Mouse (Mus musculus): ENCODE measurements at regions not wholly inside any gene's neighbourhood (a gene's known extent, or its start where the extent isn't known, plus 50 kb on each side); places are given as distances from the start of the nearest gene placed in this dataset.

DNA sequence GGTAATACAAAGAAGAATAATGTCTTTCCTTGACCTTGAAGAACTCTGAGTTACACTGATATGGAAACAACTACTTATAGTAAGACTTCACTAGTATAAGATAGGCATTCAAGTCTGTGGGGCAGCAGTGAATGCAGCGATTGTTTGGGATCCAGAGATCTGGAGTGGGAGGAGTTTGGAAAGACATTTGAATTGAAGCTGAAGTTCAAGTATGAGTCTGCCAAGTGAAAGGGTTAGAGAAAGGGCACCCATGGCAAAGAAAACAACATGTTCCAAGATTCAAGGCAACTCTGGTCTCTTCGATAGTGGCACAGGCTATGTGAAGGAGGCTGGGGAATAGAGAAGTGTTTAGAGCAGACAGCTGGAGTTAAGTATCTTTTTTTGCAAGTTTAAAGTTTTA, 275.3 kb downstream of the Tmsb4x start:
- 82% methylated on average over 2 of the region's 2 CpGs for WGBS
- Histone ChIP-seq H3K27me3 (ENCODE audit: control insufficient read depth, insufficient read depth, low read length) (no peaks in the 10 kb centered on the region), H3K4me3 (replicated peaks; ENCODE audit: low read depth, low read length) (no peak overlapping the region), H3K4me2 (ENCODE audit: low read length) (no peak overlapping the region), H3K9me3 (ENCODE audit: control insufficient read depth, low read length) (no peaks in the 10 kb centered on the region), H3K36me3 (ENCODE audit: control insufficient read depth, insufficient read depth, low read length) (no peaks in the 10 kb centered on the region), H3K9ac (replicated peaks; ENCODE audit: low read length) (no peak overlapping the region), H3K4me1 (ENCODE audit: control insufficient read depth, insufficient read depth, low read length) (no peaks in the 10 kb centered on the region), H3K27ac (replicated peaks; ENCODE audit: low read depth, low read length) (no peak overlapping the region)
- DNase-seq (peak; percentile 2), ATAC-seq (ENCODE audit: low FRiP score, low TSS enrichment) (no peak)

DNA sequence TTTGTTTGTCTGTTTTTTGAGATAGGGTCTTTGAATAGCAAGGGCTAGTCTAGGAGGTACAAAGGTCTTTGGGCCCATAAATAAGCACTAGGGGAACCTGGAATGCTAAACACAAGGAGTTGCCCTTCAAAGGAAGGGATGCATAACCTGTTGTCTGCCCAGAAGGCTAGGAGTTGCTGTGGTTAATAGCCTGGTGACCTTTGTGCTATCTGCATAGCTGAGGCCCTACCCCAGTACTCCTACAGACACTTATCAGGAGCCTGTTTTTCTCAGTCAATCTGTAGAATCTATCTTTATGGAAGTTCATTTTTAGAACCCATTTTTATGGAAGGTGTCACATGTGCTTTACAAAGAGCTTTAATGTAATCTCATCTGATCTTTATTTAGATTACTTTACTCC, 276.6 kb downstream of the Tmsb4x start:
- no peaks in the 10 kb centered on the region for H3K27me3 ChIP-seq (ENCODE audit: control insufficient read depth, insufficient read depth, low read length)
- H3K9me3 ChIP-seq (ENCODE audit: control insufficient read depth, low read length) = no peaks in the 10 kb centered on the region
- no peaks in the 10 kb centered on the region for H3K36me3 ChIP-seq (ENCODE audit: control insufficient read depth, insufficient read depth, low read length)
- no peak overlapping the region for H3K9ac ChIP-seq (replicated peaks; ENCODE audit: low read length)
- DNase-seq = no peak
- no peak for ATAC-seq (ENCODE audit: low FRiP score, low TSS enrichment)
- H3K4me3 ChIP-seq (replicated peaks; ENCODE audit: low read depth, low read length) = no peak overlapping the region
- no peak overlapping the region for H3K27ac ChIP-seq (replicated peaks; ENCODE audit: low read depth, low read length)
- no peak overlapping the region for H3K4me2 ChIP-seq (ENCODE audit: low read length)
- no peaks in the 10 kb centered on the region for H3K4me1 ChIP-seq (ENCODE audit: control insufficient read depth, insufficient read depth, low read length)

DNA sequence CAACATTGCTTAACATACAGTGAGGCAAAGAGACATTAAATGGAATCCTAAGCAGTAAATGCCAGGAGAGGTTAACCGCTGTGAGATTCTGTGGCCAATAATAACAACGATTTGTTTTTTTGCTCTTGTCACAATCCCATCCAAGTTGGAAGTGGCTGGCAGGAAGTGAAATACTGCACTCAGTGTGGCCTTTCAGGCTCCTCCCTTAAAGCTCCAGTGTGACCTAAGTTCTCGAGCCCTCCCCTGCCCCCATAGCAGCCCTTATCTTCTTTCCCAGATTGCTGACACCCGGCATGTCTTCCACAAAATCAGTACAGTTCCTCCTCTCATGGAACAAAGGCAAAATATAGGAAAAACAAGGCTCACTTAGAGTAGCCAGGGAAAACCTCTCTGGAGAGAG, 278.1 kb downstream of the Tmsb4x start:
- no peak for DNase-seq
- Histone ChIP-seq H3K27me3 (ENCODE audit: control insufficient read depth, insufficient read depth, low read length) (no peaks in the 10 kb centered on the region), H3K4me2 (ENCODE audit: low read length) (no peak overlapping the region), H3K27ac (replicated peaks; ENCODE audit: low read depth, low read length) (no peak overlapping the region), H3K9ac (replicated peaks; ENCODE audit: low read length) (no peak overlapping the region), H3K36me3 (ENCODE audit: control insufficient read depth, insufficient read depth, low read length) (no peaks in the 10 kb centered on the region), H3K4me3 (replicated peaks; ENCODE audit: low read depth, low read length) (no peak overlapping the region), H3K4me1 (ENCODE audit: control insufficient read depth, insufficient read depth, low read length) (no peaks in the 10 kb centered on the region), H3K9me3 (ENCODE audit: control insufficient read depth, low read length) (no peaks in the 10 kb centered on the region)
- whole genome bisulfite sequencing = 52% methylated on average over 4 of the region's 4 CpGs
- no peak for ATAC-seq (ENCODE audit: low FRiP score, low TSS enrichment)

DNA sequence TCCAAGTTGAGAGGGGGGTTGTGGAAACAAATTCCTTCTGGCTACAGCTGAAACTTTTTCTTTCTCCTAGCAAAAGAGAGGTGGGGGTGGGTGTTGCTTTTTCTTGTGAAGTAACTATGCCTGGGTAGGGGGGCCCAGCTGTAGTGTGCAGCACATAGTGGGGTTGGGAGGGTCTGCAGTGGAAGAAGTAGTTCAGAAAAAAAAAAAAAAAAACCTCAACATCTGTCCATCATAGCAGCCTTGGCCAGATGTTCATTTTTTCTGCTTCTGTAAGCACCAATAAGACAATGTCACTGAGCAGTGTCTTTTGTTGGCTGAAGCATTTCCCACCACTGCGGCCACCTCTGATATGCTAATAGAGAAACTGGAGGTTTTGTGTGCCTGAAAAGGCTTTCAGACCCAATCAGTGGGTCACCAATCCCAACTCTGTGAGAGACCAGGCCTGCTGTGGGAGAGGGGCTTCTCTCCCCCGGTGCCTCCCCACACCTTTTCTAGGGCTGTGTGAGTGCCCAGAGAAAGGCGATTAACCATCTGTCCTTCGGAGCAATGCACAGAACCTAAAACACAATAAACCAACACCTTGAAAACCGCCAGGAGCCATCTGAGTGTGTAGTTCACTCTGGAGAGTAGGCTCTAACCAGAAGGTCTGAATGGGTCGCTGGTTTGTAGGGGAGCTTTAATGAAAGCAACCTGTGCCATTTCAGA, 279.2 kb downstream of the Tmsb4x start:
- Histone ChIP-seq H3K4me3 (replicated peaks; ENCODE audit: low read depth, low read length) (no peak overlapping the region), H3K9me3 (ENCODE audit: control insufficient read depth, low read length) (no peaks in the 10 kb centered on the region), H3K4me1 (ENCODE audit: control insufficient read depth, insufficient read depth, low read length) (no peaks in the 10 kb centered on the region), H3K27me3 (ENCODE audit: control insufficient read depth, insufficient read depth, low read length) (no peaks in the 10 kb centered on the region), H3K4me2 (ENCODE audit: low read length) (no peak overlapping the region), H3K36me3 (ENCODE audit: control insufficient read depth, insufficient read depth, low read length) (no peaks in the 10 kb centered on the region), H3K9ac (replicated peaks; ENCODE audit: low read length) (no peak overlapping the region), H3K27ac (replicated peaks; ENCODE audit: low read depth, low read length) (no peak overlapping the region)
- 32% methylated on average over 6 of the region's 6 CpGs for WGBS
- DNase-seq (peak; percentile 3), ATAC-seq (ENCODE audit: low FRiP score, low TSS enrichment) (no peak; the same call in 1 of the 2 replicates)

DNA sequence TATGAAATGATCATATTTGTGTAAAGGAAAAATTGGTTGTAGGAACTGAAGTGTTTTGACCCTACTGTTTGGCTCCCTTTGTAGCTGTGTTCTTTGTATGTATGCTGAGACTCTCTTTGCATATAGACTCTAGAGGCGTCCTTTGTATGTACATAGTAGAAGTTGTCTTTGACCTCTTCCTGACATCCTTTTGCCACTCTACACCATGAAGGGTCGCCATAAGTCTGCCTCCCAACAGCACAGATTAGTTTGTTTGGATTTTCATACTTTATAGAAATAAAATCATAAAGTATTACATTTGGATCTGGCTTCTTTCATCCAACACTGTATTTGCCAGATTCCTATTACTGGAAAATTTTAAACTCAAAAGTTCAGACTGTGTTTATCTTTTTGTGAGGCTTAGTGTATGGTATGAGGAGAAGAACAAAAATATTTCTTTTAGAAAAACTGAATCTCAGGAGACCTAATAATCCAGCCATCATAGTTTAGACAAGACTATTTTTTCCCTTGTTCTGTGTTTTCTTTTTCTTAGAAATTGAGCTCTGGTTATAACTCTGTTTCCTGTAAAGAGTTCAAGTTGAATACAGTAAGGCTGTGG, 293.7 kb downstream of the Tmsb4x start:
- H3K4me1 ChIP-seq (ENCODE audit: control insufficient read depth, insufficient read depth, low read length) = no peaks in the 10 kb centered on the region
- H3K4me3 ChIP-seq (replicated peaks; ENCODE audit: low read depth, low read length) = no peak overlapping the region
- no peak overlapping the region for H3K27ac ChIP-seq (replicated peaks; ENCODE audit: low read depth, low read length)
- H3K9ac ChIP-seq (replicated peaks; ENCODE audit: low read length) = no peak overlapping the region
- no peak for ATAC-seq (ENCODE audit: low FRiP score, low TSS enrichment)
- no peaks in the 10 kb centered on the region; the same call in 1 of the 2 replicates for H3K9me3 ChIP-seq (ENCODE audit: control insufficient read depth, low read length)
- DNase-seq = no peak
- no peaks in the 10 kb centered on the region for H3K27me3 ChIP-seq (ENCODE audit: control insufficient read depth, insufficient read depth, low read length)
- WGBS = 69% methylated on average over 2 of the region's 2 CpGs
- no peak overlapping the region for H3K4me2 ChIP-seq (ENCODE audit: low read length)
- no peaks in the 10 kb centered on the region for H3K36me3 ChIP-seq (ENCODE audit: control insufficient read depth, insufficient read depth, low read length)

DNA sequence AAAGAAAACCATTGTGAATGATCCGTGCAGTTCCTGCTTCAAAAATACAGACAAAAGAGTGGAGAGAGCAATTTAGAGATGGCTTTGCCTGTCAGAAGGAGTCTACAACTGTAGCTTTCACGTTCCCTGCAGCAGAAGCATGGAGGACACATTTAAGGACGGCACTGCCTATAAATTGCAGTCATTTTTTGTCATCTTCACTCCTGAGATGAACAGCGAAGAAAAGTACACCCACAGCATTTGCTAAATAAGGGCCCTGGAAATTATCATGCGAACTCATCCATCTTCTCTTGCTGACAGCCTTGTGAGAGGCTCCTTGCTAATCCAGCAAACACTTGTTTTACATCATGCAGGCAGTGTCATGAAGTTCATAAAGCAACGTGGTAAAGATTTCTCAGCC, 302.5 kb downstream of the Tmsb4x start:
- Histone ChIP-seq H3K27ac (replicated peaks; ENCODE audit: low read depth, low read length) (no peak overlapping the region), H3K36me3 (ENCODE audit: control insufficient read depth, insufficient read depth, low read length) (no peaks in the 10 kb centered on the region), H3K9me3 (ENCODE audit: control insufficient read depth, low read length) (no peaks in the 10 kb centered on the region; the same call in 1 of the 2 replicates), H3K9ac (replicated peaks; ENCODE audit: low read length) (no peak overlapping the region), H3K4me1 (ENCODE audit: control insufficient read depth, insufficient read depth, low read length) (no peaks in the 10 kb centered on the region), H3K27me3 (ENCODE audit: control insufficient read depth, insufficient read depth, low read length) (no peaks in the 10 kb centered on the region), H3K4me2 (ENCODE audit: low read length) (no peak overlapping the region), H3K4me3 (replicated peaks; ENCODE audit: low read depth, low read length) (no peak overlapping the region)
- DNase-seq = no peak
- ATAC-seq (ENCODE audit: low FRiP score, low TSS enrichment) = no peak
- WGBS = 78% methylated on average over 6 of the region's 6 CpGs

DNA sequence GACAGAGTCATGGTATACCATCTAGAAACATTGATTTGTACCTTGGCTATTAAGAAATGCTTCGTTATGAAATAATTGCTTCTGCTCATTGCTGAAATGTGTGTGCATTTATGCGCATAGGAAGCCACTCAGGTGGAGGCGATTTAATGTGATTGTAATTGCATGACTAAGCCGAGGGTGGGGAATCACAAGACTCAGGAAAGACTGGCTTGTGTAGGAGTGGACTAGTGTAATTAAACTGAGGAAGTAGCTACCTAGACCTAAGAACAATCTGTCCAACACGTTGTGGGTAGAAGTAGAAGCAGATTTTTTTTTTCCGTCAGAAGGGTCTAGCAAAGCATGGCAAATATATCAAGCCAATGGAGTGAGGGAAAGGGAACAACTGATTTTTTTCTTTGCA, 308.4 kb downstream of the Tmsb4x start:
- H3K9ac ChIP-seq (replicated peaks; ENCODE audit: low read length) = no peak overlapping the region
- H3K9me3 ChIP-seq (ENCODE audit: control insufficient read depth, low read length) = no peaks in the 10 kb centered on the region
- no peak for DNase-seq
- no peak overlapping the region for H3K4me2 ChIP-seq (ENCODE audit: low read length)
- H3K27ac ChIP-seq (replicated peaks; ENCODE audit: low read depth, low read length) = no peak overlapping the region
- WGBS = 75% methylated on average over 6 of the region's 6 CpGs
- no peaks in the 10 kb centered on the region for H3K27me3 ChIP-seq (ENCODE audit: control insufficient read depth, insufficient read depth, low read length)
- no peak overlapping the region for H3K4me3 ChIP-seq (replicated peaks; ENCODE audit: low read depth, low read length)
- H3K36me3 ChIP-seq (ENCODE audit: control insufficient read depth, insufficient read depth, low read length) = no peaks in the 10 kb centered on the region
- ATAC-seq (ENCODE audit: low FRiP score, low TSS enrichment) = no peak
- H3K4me1 ChIP-seq (ENCODE audit: control insufficient read depth, insufficient read depth, low read length) = no peaks in the 10 kb centered on the region

DNA sequence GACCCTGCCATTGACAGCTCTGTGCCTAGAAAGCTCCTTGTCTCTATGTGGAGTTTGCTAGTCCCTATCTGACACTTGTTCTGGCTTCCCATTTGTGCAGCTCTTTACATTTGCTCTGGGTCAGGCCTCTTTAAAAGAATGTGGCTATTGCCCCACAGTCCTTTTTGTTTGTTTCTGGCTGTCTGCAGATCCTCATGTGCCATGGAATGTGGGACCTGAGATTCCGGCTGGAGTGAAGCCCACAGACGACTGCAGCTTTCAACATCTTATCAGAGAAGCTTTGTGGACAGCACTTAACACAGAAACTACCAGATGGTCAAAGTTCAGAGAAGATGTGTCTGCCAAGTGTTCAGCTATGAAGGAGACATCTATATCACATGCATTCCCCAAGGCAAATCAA, 309.7 kb upstream of the Egfl6 start:
- DNase-seq = no peak
- H3K36me3 ChIP-seq (ENCODE audit: control insufficient read depth, insufficient read depth, low read length) = no peaks in the 10 kb centered on the region
- H3K9me3 ChIP-seq (ENCODE audit: control insufficient read depth, low read length) = no peaks in the 10 kb centered on the region
- H3K27me3 ChIP-seq (ENCODE audit: control insufficient read depth, insufficient read depth, low read length) = no peaks in the 10 kb centered on the region
- no peak for ATAC-seq (ENCODE audit: low FRiP score, low TSS enrichment)
- H3K4me2 ChIP-seq (ENCODE audit: low read length) = no peak overlapping the region
- H3K4me1 ChIP-seq (ENCODE audit: control insufficient read depth, insufficient read depth, low read length) = no peaks in the 10 kb centered on the region
- WGBS = 90% methylated on average over 2 of the region's 2 CpGs
- no peak overlapping the region for H3K4me3 ChIP-seq (replicated peaks; ENCODE audit: low read depth, low read length)
- no peak overlapping the region for H3K27ac ChIP-seq (replicated peaks; ENCODE audit: low read depth, low read length)
- no peak overlapping the region for H3K9ac ChIP-seq (replicated peaks; ENCODE audit: low read length)

DNA sequence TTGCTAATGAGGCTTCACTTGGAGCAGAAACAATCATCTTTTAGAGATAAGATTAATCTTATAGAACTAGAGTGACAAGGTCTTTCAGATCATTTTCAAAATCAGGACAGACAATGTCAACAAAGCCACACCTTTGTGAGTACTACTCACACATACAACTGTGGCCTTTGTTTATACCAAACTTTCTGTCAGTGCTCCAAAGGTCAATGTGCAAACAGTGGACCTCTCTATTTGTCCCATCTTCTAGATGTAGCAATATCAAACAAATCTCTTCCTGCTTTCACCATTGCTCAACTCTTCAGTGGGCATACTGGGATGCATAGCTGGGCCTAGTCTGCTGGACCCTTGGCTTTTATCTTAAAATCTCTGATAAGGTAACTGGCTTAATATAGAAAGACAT, 300.9 kb upstream of the Egfl6 start:
- H3K27ac ChIP-seq (replicated peaks; ENCODE audit: low read depth, low read length) = no peak overlapping the region
- ATAC-seq (ENCODE audit: low FRiP score, low TSS enrichment) (no peak), DNase-seq (no peak)
- no peak overlapping the region for H3K4me3 ChIP-seq (replicated peaks; ENCODE audit: low read depth, low read length)
- no peak overlapping the region for H3K4me2 ChIP-seq (ENCODE audit: low read length)
- H3K4me1 ChIP-seq (ENCODE audit: control insufficient read depth, insufficient read depth, low read length) = no peaks in the 10 kb centered on the region
- H3K9me3 ChIP-seq (ENCODE audit: control insufficient read depth, low read length) = no peaks in the 10 kb centered on the region
- H3K36me3 ChIP-seq (ENCODE audit: control insufficient read depth, insufficient read depth, low read length) = no peaks in the 10 kb centered on the region
- no peak overlapping the region for H3K9ac ChIP-seq (replicated peaks; ENCODE audit: low read length)
- H3K27me3 ChIP-seq (ENCODE audit: control insufficient read depth, insufficient read depth, low read length) = no peaks in the 10 kb centered on the region
